Mouse (Mus musculus): ENCODE data around the gene Tent5b. TPM values are rescaled to one million over a fixed set of nuclear protein-coding genes. Genes with fewer than 3 reads are reported as not detected.

The Tent5b gene
- polyA plus RNA-seq, 1 experiment from 2014 or later: 1.5 TPM

DNA sequence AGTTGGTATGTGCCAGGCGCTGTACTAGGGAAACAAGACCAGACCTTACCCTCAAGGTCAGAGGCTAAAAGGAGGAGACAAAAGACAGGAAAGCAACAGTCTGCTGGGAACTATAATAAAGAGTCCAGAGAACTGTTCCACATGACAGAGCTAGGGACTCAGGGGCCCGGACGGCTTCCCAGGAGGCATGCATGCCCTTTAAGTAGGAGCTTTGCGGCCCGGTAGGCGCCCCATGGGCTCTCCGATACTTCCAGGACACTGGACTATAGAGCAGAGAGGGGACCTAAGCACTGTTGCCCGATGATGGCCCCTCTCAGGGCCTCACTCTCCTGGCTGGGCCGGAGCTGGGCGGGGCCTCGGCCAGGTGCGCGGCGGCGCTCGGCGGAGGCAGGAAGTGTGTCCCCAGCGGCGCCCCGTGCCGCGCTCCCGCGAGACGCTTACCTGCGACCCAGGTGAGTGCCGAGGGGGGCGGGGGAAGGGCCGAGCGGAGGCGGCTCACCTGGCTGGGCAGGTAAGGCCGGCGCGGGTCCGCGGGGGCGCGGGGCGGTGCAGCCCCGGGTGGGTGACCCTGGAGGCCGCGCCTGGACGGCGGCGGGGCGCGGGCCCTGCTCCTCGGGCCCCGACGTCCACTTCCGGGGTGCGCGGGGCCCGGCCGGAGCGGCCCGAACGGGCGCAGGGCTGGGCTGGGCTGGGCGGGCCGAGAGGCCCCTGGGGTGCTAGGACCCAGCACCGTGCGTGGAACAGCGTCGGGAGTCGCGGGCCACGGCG is 38.9 kb downstream of the Tent5b start, which contains the start of gene Kdf1:
Gene Kdf1, plus strand, starts transcription at position 363 of the 768 bp plus-strand sequence.
- H3K9me3 ChIP-seq: no peaks in the 10 kb centered on the region
- peak within 1 kb of the TSS; percentile 69 for H3K4me3 ChIP-seq
- H3K27ac ChIP-seq: peak within 1 kb of the TSS; percentile 83
- WGBS: 4% methylated on average over 49 of the region's 69 CpGs
- peaks cover 10% of the 10 kb centered on the region for H3K4me1 ChIP-seq
- no peak for DNase-seq (ENCODE audit: low spot score)
- H3K27me3 ChIP-seq (ENCODE audit: insufficient read depth, poor library complexity, severe bottlenecking): peaks cover 52% of the 10 kb centered on the region
- H3K36me3 ChIP-seq: no peaks in the 10 kb centered on the region

DNA sequence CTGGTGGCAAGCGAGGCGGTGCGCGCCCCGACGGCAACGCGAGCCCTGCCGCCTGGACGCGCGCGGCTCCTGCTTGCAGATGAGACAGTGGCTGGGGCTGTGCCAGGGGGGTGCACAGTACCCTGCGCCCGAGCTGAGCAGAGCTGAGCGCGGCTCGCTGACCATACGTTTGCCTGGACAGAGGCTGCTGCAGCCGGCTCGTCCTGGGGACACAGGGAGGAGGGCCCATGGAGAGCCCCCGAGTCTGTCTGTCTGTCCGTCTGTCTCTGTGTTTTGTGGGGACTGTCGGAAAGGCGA is 39.4 kb downstream of the Tent5b start:
- Histone ChIP-seq H3K36me3 (no peaks in the 10 kb centered on the region), H3K4me3 (peak overlapping the region; percentile 69), H3K27ac (peak overlapping the region; percentile 83), H3K27me3 (ENCODE audit: insufficient read depth, poor library complexity, severe bottlenecking) (peaks cover 52% of the 10 kb centered on the region), H3K4me1 (peaks cover 10% of the 10 kb centered on the region), H3K9me3 (no peaks in the 10 kb centered on the region)
- 5% methylated on average over 25 of the region's 25 CpGs for WGBS
- DNase-seq (ENCODE audit: low spot score): no peak

DNA sequence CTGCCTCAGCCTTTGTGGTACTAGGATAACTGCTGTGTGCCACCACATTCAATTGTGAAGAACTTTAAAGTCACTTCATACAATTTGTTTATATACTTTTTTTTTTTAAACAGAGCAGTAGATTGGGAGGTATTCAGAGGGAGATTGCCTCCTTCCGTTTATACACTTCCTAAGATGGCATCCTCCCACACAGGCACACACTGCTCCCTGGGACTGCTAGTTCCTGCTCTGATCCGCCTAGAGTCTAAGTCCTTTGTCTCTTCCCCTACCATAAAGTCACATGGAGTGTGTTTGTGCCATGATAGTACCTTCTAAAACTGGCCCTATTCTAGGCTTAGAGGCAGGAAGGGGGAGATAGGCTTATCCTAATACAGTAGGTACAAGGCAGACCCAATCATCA is 41.6 kb downstream of the Tent5b start:
- H3K4me1 ChIP-seq: peaks cover 10% of the 10 kb centered on the region
- H3K27me3 ChIP-seq (ENCODE audit: insufficient read depth, poor library complexity, severe bottlenecking): peaks cover 52% of the 10 kb centered on the region
- 67% methylated on average over 2 of the region's 2 CpGs for WGBS
- H3K9me3 ChIP-seq: no peaks in the 10 kb centered on the region
- no peak overlapping the region for H3K27ac ChIP-seq
- DNase-seq (ENCODE audit: low spot score): no peak
- H3K4me3 ChIP-seq: no peak overlapping the region
- H3K36me3 ChIP-seq: no peaks in the 10 kb centered on the region

DNA sequence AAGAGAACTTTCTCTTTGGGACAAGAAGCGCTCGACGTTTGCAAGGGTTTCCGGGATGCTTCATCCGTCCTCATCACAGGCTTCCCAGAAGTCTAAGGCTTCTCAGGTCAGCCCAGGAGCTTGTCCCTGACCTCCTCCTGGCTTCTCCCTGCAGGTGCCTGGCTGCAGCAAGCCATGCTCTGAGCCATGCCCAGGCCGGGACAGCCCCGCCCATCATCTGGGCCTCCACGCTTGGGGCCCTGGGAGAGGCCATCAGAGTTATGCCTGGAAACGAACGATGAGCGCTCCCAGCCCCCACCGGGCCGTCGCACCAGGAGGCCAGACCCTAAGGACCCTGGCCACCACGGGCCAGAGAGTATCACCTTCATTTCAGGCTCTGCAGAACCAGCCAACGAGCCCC is 47.9 kb downstream of the Tent5b start:
- Histone ChIP-seq H3K36me3 (peaks cover 48% of the 10 kb centered on the region), H3K27ac (no peak overlapping the region), H3K9me3 (no peaks in the 10 kb centered on the region), H3K27me3 (ENCODE audit: insufficient read depth, poor library complexity, severe bottlenecking) (no peaks in the 10 kb centered on the region), H3K4me1 (peaks cover 11% of the 10 kb centered on the region), H3K4me3 (no peak overlapping the region)
- 62% methylated on average over 16 of the region's 16 CpGs for WGBS
- DNase-seq (ENCODE audit: low spot score): no peak

GRCm38 (mm10) chr4:133532777-133533176 is 52.8 kb downstream of the Tent5b start:
- 85% methylated on average over 3 of the region's 3 CpGs for WGBS
- no peak overlapping the region for H3K4me3 ChIP-seq
- H3K36me3 ChIP-seq: peaks cover 97% of the 10 kb centered on the region
- no peak for DNase-seq (ENCODE audit: low spot score)
- no peaks in the 10 kb centered on the region for H3K27me3 ChIP-seq (ENCODE audit: insufficient read depth, poor library complexity, severe bottlenecking)
- H3K27ac ChIP-seq: no peak overlapping the region
- H3K9me3 ChIP-seq: no peaks in the 10 kb centered on the region
- peaks cover 10% of the 10 kb centered on the region for H3K4me1 ChIP-seq

GRCm38 (mm10) chr4:133536081-133536480 is 56.1 kb downstream of the Tent5b start:
- H3K9me3 ChIP-seq: no peaks in the 10 kb centered on the region
- no peak overlapping the region for H3K27ac ChIP-seq
- peaks cover 99% of the 10 kb centered on the region for H3K36me3 ChIP-seq
- no peak for DNase-seq (ENCODE audit: low spot score)
- H3K27me3 ChIP-seq (ENCODE audit: insufficient read depth, poor library complexity, severe bottlenecking): no peaks in the 10 kb centered on the region
- whole genome bisulfite sequencing: 87% methylated on average over 3 of the region's 3 CpGs
- no peaks in the 10 kb centered on the region for H3K4me1 ChIP-seq
- H3K4me3 ChIP-seq: no peak overlapping the region

- no peaks in the 10 kb centered on the region for H3K9me3 ChIP-seq
- no peaks in the 10 kb centered on the region for H3K4me1 ChIP-seq
- H3K27me3 ChIP-seq (ENCODE audit: insufficient read depth, poor library complexity, severe bottlenecking): no peaks in the 10 kb centered on the region
- H3K4me3 ChIP-seq: no peak overlapping the region
- H3K27ac ChIP-seq: no peak overlapping the region
- DNase-seq (ENCODE audit: low spot score): no peak
- WGBS: 90% methylated on average over 5 of the region's 5 CpGs
- H3K36me3 ChIP-seq: peaks cover 99% of the 10 kb centered on the region
These were observed 56.7 kb downstream of the Tent5b start for GRCm38 (mm10) chr4:133536652-133537051.

Other genes with a start within 250 kb of the Tent5b start
- 2.5 and 3.4 TPM in 2 replicates for gene Map3k6, start 239.3 kb upstream of the Tent5b start, polyA plus RNA-seq (2016; fragmentation: Nextera tagmentation; extraction: Ambion mirVana)
- gene Sytl1, start 217.0 kb upstream of the Tent5b start, polyA plus RNA-seq (2016; fragmentation: Nextera tagmentation; extraction: Ambion mirVana): 0.28 and 0.60 TPM in 2 replicates
- gene Tmem222, start 202.3 kb upstream of the Tent5b start, polyA plus RNA-seq (2016; fragmentation: Nextera tagmentation; extraction: Ambion mirVana): 66.8 and 75.2 TPM in 2 replicates
- 13.4 and 14.2 TPM in 2 replicates for gene Wdtc1, start 126.7 kb upstream of the Tent5b start, polyA plus RNA-seq (2016; fragmentation: Nextera tagmentation; extraction: Ambion mirVana)
- 7.6 and 8.2 TPM in 2 replicates for gene Slc9a1, start 110.4 kb upstream of the Tent5b start, polyA plus RNA-seq (2016; fragmentation: Nextera tagmentation; extraction: Ambion mirVana)
- gene Trnp1, start 18.4 kb downstream of the Tent5b start, polyA plus RNA-seq (2016; fragmentation: Nextera tagmentation; extraction: Ambion mirVana): 0.60 and 0.96 TPM in 2 replicates
- gene Kdf1, start 38.8 kb downstream of the Tent5b start, polyA plus RNA-seq (2016; fragmentation: Nextera tagmentation; extraction: Ambion mirVana): 1.6 and 4.0 TPM in 2 replicates
- gene Nudc, start 65.9 kb downstream of the Tent5b start, polyA plus RNA-seq (2016; fragmentation: Nextera tagmentation; extraction: Ambion mirVana): 328 and 420 TPM in 2 replicates
- gene Nr0b2, start 73.2 kb downstream of the Tent5b start, polyA plus RNA-seq (2016; fragmentation: Nextera tagmentation; extraction: Ambion mirVana): 4.9 and 8.9 TPM in 2 replicates
- 7.1 and 9.6 TPM in 2 replicates for gene Gpatch3, start 94.6 kb downstream of the Tent5b start, polyA plus RNA-seq (2016; fragmentation: Nextera tagmentation; extraction: Ambion mirVana)
- 18.2 and 22.1 TPM in 2 replicates for gene Gpn2, start 104.2 kb downstream of the Tent5b start, polyA plus RNA-seq (2016; fragmentation: Nextera tagmentation; extraction: Ambion mirVana)
- gene Sfn, start 122.0 kb downstream of the Tent5b start, polyA plus RNA-seq (2016; fragmentation: Nextera tagmentation; extraction: Ambion mirVana): 4.3 and 12.9 TPM in 2 replicates
- gene Zdhhc18, start 170.0 kb downstream of the Tent5b start, polyA plus RNA-seq (2016; fragmentation: Nextera tagmentation; extraction: Ambion mirVana): 1.6 and 2.9 TPM in 2 replicates
- 15.2 and 16.4 TPM in 2 replicates for gene Pigv, start 192.5 kb downstream of the Tent5b start, polyA plus RNA-seq (2016; fragmentation: Nextera tagmentation; extraction: Ambion mirVana)

All from heart, embryonic 10.5 days (tissue).